Mouse (Mus musculus): ENCODE measurements around the gene Hmgb1. TPM values are rescaled to one million over a fixed set of nuclear protein-coding genes. Genes with fewer than 3 reads are reported as not detected.

Hmgb1 gene
- polyA plus RNA-seq, 1 experiment: 186 TPM

DNA sequence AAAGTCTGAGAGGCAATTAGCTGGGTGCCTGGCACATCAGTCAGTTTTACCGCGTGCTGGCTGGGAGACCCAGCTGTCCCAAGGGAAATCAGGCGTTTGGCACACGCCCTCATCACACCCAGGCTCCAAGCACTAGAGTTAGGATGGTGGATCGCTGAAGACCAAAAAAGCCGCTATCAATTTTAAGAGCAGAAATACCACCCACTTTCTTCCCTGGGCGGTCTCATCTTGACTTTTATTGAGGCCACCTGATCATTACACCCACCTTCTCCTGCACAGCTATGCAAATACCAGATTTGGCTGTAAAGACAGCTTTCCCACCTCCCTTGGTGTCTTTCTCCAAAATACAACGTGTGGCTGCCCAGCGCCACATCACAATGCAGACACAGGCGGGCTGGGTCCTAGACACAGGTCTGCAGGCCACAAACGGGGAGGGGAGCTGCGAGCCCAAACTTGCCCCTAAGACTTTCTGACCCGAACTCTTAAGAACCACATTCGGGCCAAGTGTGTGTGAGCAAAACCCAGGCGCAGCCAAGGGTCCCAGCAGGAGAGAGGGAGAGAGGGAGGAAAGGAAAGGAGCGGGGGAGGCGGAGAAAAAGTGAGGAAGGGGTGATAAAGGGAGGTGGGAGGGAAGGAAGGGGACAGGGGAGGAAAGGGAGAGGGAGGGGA lies 169.6 kb downstream of the Hmgb1 start:
- H3K27ac ChIP-seq (ENCODE audit: insufficient read depth, low read length): no peak overlapping the region
- TF ChIP-seq POLR2A (IDR thresholded peaks at IDR 0.05; ENCODE audit: borderline replicate concordance, insufficient read depth, low read length): no peak
- H3K4me3 ChIP-seq (replicated peaks; ENCODE audit: insufficient read depth, low read depth, low read length): no peak overlapping the region
- no peak for DNase-seq
- 50% methylated on average over 17 of the region's 17 CpGs for WGBS
- H3K27me3 ChIP-seq (ENCODE audit: control insufficient read depth, insufficient read depth, low read length): no peaks in the 10 kb centered on the region
- peaks cover 2% of the 10 kb centered on the region; the same call in 1 of the 2 replicates for H3K4me1 ChIP-seq (ENCODE audit: control insufficient read depth, insufficient read depth, low read length)

DNA sequence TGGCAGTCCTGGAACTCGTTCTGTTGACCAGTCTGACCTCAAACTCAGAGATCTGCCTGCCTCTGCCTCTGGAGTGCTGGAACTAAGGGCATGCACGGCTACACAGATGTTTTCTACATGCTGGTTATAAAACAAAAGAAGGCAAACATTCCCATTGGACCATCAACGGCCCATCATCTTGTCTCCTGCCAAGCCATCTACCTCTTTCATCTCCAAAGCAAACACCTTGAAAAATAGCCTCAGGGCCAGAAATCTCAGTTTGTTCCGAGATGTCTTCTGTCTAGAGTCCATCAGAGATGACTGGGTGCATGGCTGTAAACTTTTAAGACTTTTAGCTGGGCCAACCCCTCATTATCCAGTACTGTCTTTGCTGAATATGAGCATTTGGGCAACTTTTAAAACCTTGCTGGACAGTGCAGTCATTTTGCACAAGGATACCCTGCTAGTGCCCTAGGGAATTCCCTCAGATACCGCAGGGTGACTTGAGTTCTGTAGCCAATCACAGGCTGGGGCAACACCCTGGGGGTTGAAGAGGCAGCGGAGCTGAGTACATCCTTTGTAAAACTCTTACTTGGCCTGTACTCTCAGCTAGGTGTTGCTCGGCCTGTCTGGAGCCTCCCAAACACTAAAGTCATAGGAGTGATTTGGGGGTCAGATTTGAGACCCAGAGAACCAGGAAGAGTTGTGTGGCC lies 170.3 kb downstream of the Hmgb1 start:
- TF ChIP-seq CTCF (IDR thresholded peaks at IDR 0.05; ENCODE audit: borderline replicate concordance, insufficient read depth, low read depth, low read length): no peak
- no peak for TF ChIP-seq POLR2A (IDR thresholded peaks at IDR 0.05; ENCODE audit: borderline replicate concordance, insufficient read depth, low read length)
- H3K27ac ChIP-seq (ENCODE audit: insufficient read depth, low read length): no peak overlapping the region
- H3K4me3 ChIP-seq (replicated peaks; ENCODE audit: insufficient read depth, low read depth, low read length): no peak overlapping the region
- no peak for DNase-seq
- peaks cover 2% of the 10 kb centered on the region; the same call in 1 of the 2 replicates for H3K4me1 ChIP-seq (ENCODE audit: control insufficient read depth, insufficient read depth, low read length)
- WGBS: 86% methylated on average over 7 of the region's 7 CpGs
- H3K27me3 ChIP-seq (ENCODE audit: control insufficient read depth, insufficient read depth, low read length): no peaks in the 10 kb centered on the region

DNA sequence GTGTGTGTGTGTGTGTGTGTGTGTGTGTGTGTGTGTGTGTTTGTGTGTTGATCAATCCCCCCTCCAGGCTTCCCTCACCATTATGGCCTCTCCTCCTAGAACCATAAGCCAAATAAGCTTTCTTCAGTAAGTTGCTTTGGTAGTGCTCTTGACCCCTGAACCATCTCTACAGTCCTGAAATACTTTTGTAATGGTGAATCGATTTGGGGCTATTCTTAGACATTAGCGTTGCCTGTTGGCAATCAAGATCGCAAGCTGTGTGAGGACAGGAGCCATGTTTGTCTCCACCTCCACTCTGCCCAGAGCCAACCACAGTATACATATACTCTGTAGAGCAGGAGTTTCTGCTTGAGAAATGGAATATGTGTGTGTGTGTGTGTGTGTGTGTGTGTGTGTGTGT lies 175.2 kb downstream of the Hmgb1 start:
- DNase-seq: no peak
- Histone ChIP-seq H3K4me1 (ENCODE audit: control insufficient read depth, insufficient read depth, low read length) (no peaks in the 10 kb centered on the region), H3K4me3 (replicated peaks; ENCODE audit: insufficient read depth, low read depth, low read length) (no peak overlapping the region), H3K27me3 (ENCODE audit: control insufficient read depth, insufficient read depth, low read length) (no peaks in the 10 kb centered on the region), H3K27ac (ENCODE audit: insufficient read depth, low read length) (no peak overlapping the region)
- 68% methylated on average over 3 of the region's 3 CpGs for WGBS
- no peak for TF ChIP-seq POLR2A (IDR thresholded peaks at IDR 0.05; ENCODE audit: borderline replicate concordance, insufficient read depth, low read length)
- TF ChIP-seq CTCF (IDR thresholded peaks at IDR 0.05; ENCODE audit: borderline replicate concordance, insufficient read depth, low read depth, low read length): no peak

DNA sequence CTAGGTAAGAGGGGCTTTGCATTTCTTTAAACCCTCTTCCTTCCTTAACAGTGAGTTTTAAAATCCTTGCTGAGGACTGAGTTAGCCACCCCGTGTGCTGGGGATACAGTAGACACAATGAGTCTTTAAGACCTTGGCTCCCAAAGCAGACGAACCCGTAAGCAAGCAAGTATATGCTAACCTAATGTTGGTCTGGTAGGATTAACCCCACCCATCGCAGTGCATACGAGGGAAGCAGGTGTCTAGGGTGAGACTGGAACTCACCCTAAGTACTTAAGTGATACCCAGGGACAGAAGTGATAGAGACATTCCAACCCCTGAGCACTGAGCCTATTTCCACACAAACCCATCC lies 177.0 kb downstream of the Hmgb1 start:
- no peak overlapping the region for H3K4me3 ChIP-seq (replicated peaks; ENCODE audit: insufficient read depth, low read depth, low read length)
- H3K4me1 ChIP-seq (ENCODE audit: control insufficient read depth, insufficient read depth, low read length): no peaks in the 10 kb centered on the region
- no peaks in the 10 kb centered on the region for H3K27me3 ChIP-seq (ENCODE audit: control insufficient read depth, insufficient read depth, low read length)
- whole genome bisulfite sequencing: 70% methylated on average over 5 of the region's 5 CpGs
- peak; percentile 17 to 18 for DNase-seq
- TF ChIP-seq POLR2A (IDR thresholded peaks at IDR 0.05; ENCODE audit: borderline replicate concordance, insufficient read depth, low read length): no peak
- H3K27ac ChIP-seq (ENCODE audit: insufficient read depth, low read length): no peak overlapping the region; the same call in 1 of the 2 replicates

DNA sequence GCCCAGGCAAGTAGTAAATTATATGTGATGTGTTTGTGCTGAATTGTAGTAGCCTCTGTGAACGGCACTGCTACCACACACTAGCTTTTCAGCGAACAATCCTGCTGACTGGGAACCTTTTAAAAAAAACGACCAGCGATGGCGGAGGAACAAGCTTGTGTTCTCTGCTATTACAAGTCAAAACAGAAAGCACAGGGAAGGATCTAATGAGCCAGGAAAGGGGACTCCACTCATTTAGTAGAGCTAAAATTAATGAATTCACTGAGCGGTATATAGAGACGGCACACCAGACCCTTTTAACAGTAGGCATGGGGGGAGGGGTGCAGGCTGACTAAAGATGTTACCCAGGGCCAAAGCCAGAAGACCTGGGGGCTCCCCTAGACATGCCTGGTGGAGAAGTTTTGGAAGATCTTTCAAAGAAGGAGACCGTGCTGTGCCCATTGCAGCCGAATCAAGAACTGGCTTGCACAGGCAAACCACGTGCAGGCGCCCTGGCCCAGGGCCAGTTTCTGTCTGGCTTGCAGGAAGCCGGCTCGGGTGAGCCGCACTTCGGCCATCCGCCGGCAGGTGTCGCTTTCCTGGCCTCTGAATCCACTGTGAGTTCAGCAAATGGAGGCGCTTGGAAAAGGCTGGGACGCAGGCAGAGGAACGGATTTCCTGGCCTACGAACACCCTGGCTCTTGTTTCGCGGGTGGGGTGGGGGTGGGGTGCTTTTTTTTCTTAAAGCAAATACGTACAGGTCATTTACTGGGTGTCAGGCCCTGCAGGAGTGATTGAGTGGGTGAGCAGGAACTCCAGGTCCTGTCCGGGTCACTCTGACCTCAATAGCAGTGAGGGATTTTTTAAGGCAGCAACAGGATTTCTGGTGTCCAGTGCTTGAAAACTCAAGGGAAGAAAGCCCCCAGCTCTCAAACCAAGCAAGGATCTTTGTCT lies 177.7 kb downstream of the Hmgb1 start:
- no peak overlapping the region; the same call in 1 of the 2 replicates for H3K27ac ChIP-seq (ENCODE audit: insufficient read depth, low read length)
- WGBS: 2% methylated on average over 26 of the region's 26 CpGs
- H3K4me3 ChIP-seq (replicated peaks; ENCODE audit: insufficient read depth, low read depth, low read length): peak overlapping the region; percentile 59

DNA sequence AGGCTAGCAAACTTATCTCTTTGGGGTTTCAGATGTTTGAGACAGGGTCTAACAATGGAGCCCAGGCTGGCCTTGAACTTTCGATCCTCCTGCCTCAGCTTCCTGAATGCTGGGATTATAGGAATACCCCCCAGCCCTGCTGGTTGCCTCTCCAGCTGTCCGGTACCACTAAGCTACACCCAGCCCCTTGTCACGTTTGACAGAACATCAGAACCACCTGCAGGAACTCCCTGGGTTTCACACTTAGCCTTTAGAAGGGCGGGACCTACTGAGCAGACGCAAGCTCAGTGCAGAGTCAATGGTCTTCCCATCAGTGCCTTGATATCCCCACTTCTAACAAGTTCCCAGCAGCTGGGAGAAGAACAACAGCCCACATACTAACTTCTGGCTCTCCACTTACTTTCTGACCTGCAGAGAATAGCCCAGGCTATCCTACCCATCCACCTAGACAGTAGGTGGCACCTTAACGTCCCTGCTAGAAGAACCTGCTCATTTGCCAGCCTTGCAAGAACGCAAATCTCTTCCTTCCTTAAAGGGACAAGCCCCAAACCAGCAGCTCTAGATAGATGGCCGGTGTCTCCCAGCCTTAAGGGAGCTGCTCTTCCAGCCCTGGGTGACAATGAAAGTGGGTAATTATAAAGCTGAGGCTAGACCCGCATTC lies 178.5 kb downstream of the Hmgb1 start:
- no peaks in the 10 kb centered on the region for H3K4me1 ChIP-seq (ENCODE audit: control insufficient read depth, insufficient read depth, low read length)
- TF ChIP-seq CTCF (IDR thresholded peaks at IDR 0.05; ENCODE audit: borderline replicate concordance, insufficient read depth, low read depth, low read length) (no peak), POLR2A (IDR thresholded peaks at IDR 0.05; ENCODE audit: borderline replicate concordance, insufficient read depth, low read length) (no peak)
- no peak overlapping the region for H3K27ac ChIP-seq (ENCODE audit: insufficient read depth, low read length)
- DNase-seq: peak in 1 of 2 experiments; percentile 23
- whole genome bisulfite sequencing: 60% methylated on average over 9 of the region's 9 CpGs
- H3K27me3 ChIP-seq (ENCODE audit: control insufficient read depth, insufficient read depth, low read length): no peaks in the 10 kb centered on the region
- H3K4me3 ChIP-seq (replicated peaks; ENCODE audit: insufficient read depth, low read depth, low read length): peak overlapping the region; percentile 59

More for the DNA sequence above, 177.7 kb downstream of the Hmgb1 start:
- Histone ChIP-seq H3K4me1 (ENCODE audit: control insufficient read depth, insufficient read depth, low read length) (no peaks in the 10 kb centered on the region), H3K27me3 (ENCODE audit: control insufficient read depth, insufficient read depth, low read length) (no peaks in the 10 kb centered on the region)
- peak; percentile 99 to 100 for DNase-seq
- peak; percentile 42; the same call in 1 of the 2 replicates for TF ChIP-seq POLR2A (IDR thresholded peaks at IDR 0.05; ENCODE audit: borderline replicate concordance, insufficient read depth, low read length)
- TF ChIP-seq CTCF (IDR thresholded peaks at IDR 0.05; ENCODE audit: borderline replicate concordance, insufficient read depth, low read depth, low read length): peak; percentile 83

DNA sequence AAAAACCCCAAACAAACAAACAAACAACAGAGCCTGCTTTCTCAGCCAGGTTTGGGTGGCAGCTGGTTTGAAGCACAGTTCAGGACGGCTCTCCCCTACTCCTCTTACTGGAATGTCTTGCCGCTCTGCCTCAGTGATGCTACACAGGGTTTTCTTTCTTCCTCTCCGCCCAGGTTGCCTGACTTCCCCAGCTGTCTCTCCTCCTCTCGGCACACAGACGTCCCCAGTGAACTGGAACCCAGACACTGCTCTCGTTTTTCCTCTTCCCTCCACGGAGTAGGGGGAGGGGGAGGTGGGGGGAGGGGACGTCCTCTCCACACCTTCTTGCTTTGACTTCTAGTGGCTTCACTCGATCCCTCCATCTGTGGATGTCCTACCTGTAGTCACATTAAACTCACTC lies 179.2 kb downstream of the Hmgb1 start:
- no peak for DNase-seq
- 43% methylated on average over 9 of the region's 9 CpGs for WGBS
- no peak overlapping the region for H3K4me3 ChIP-seq (replicated peaks; ENCODE audit: insufficient read depth, low read depth, low read length)
- H3K27ac ChIP-seq (ENCODE audit: insufficient read depth, low read length): no peak overlapping the region
- no peaks in the 10 kb centered on the region for H3K27me3 ChIP-seq (ENCODE audit: control insufficient read depth, insufficient read depth, low read length)
- H3K4me1 ChIP-seq (ENCODE audit: control insufficient read depth, insufficient read depth, low read length): no peaks in the 10 kb centered on the region
- TF ChIP-seq POLR2A (IDR thresholded peaks at IDR 0.05; ENCODE audit: borderline replicate concordance, insufficient read depth, low read length) (no peak), CTCF (IDR thresholded peaks at IDR 0.05; ENCODE audit: borderline replicate concordance, insufficient read depth, low read depth, low read length) (no peak)
